Mouse (Mus musculus) olfactory bulb, adult 2 months (tissue): ENCODE data around the gene Slc25a5. TPM values are rescaled to one million over a fixed set of nuclear protein-coding genes. Genes with fewer than 3 reads are reported as not detected.

ENCODE experiments used
- H3K27ac ChIP-seq: fragments of 200-500 bp; 2 replicates; pipeline ENCODE4 v1.5.1; 2012; ENCODE audit warnings: low read depth, low read length; ENCODE audit not compliant: insufficient read depth
- H3K4me1 ChIP-seq: fragments of 200-500 bp; 2 replicates; pipeline ENCODE4 v1.6.1; 2012; ENCODE audit warnings: low read length; ENCODE audit not compliant: control insufficient read depth, insufficient read depth
- H3K4me3 ChIP-seq: fragments of 200-500 bp; 2 replicates; pipeline ENCODE4 v1.5.1; 2012; ENCODE audit warnings: mild to moderate bottlenecking, low read depth, low read length, moderate library complexity; ENCODE audit not compliant: insufficient read depth
- CTCF ChIP-seq: fragments of 200-500 bp; IDR thresholded peaks from 2 replicates; pipeline ENCODE4 v1.5.1; 2012; ENCODE audit warnings: low read depth, mild to moderate bottlenecking, low read length, moderate library complexity; ENCODE audit not compliant: insufficient read depth
- POLR2A ChIP-seq: fragments of 200-500 bp; IDR thresholded peaks from 2 replicates; pipeline ENCODE4 v1.6.1; 2012; ENCODE audit warnings: mild to moderate bottlenecking, low read depth, low read length, moderate library complexity; ENCODE audit not compliant: insufficient read depth
- WGBS: fragments of 180-500 bp; shearing (Covaris S2); methylation state at CpG from one replicate; pipeline ENCODE4 v1.1.7; 2018; 5-methylcytosine and 5-hydroxymethylcytosine counted together
- polyA plus RNA-seq: library from polyadenylated mRNA; stranded (reverse); fragments of >200 nt; gene quantifications from 2 replicates; pipeline ENCODE4 v1.2.4, GENCODE M21; 2012; ENCODE audit warnings: low replicate concordance; ENCODE audit not compliant: missing spikeins, insufficient read depth, insufficient read length

The Slc25a5 gene
- polyA plus RNA-seq = 502 TPM in 1 of 2 replicates, not detected in the other

GRCm38 (mm10) chrX:36795424-36796162 is at the start of gene Slc25a5:
Gene Slc25a5 (plus strand): TSS chrX:36795651.
- no peaks in the 10 kb centered on the region for H3K4me1 ChIP-seq
- peak within 1 kb of the TSS; percentile 96 for H3K4me3 ChIP-seq
- WGBS = 11% methylated on average over 41 of the region's 41 CpGs
- TF ChIP-seq CTCF (no peak), POLR2A (peak; percentile 72; the same call in 1 of the 2 replicates)
- peak within 1 kb of the TSS; percentile 98 for H3K27ac ChIP-seq

DNA sequence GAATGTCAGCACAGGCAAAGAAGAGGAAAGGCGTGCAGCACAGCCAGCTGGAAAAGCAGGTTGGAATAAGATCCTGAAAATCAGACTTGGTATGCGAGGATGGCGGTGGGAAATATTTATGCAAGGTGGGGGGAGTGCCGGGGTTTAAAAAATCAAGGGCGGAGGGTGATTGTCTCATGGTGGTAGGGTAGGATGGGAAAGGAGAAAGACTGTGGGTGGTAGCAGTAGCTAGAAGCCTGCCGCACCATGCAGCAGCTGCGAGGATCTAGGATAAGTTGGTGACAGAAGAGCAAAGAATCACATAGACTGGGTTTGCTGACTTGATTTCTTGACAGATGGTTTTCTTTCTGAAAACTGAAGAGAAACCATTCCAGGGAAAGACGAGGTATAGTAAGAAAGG is 48.7 kb upstream of the Slc25a5 start:
- Histone ChIP-seq H3K27ac (no peak overlapping the region), H3K4me3 (no peak overlapping the region), H3K4me1 (peaks cover 8% of the 10 kb centered on the region)
- no peak for TF ChIP-seq CTCF
- TF ChIP-seq POLR2A = no peak
- 61% methylated on average over 8 of the region's 8 CpGs for WGBS

- 42% methylated on average over 3 of the region's 3 CpGs for WGBS
- Histone ChIP-seq H3K27ac (no peak overlapping the region), H3K4me3 (no peak overlapping the region), H3K4me1 (peaks cover 6% of the 10 kb centered on the region)
- TF ChIP-seq POLR2A (no peak), CTCF (no peak)
These were observed 46.9 kb upstream of the Slc25a5 start for GRCm38 (mm10) chrX:36748573-36748972.

GRCm38 (mm10) chrX:36749281-36749785 is 46.1 kb upstream of the Slc25a5 start:
- H3K4me1 ChIP-seq = peaks cover 3% of the 10 kb centered on the region; the same call in 1 of the 2 replicates
- no peak overlapping the region for H3K4me3 ChIP-seq
- no peak overlapping the region for H3K27ac ChIP-seq
- WGBS = 57% methylated on average over 6 of the region's 6 CpGs
- TF ChIP-seq CTCF (no peak), POLR2A (no peak)

DNA sequence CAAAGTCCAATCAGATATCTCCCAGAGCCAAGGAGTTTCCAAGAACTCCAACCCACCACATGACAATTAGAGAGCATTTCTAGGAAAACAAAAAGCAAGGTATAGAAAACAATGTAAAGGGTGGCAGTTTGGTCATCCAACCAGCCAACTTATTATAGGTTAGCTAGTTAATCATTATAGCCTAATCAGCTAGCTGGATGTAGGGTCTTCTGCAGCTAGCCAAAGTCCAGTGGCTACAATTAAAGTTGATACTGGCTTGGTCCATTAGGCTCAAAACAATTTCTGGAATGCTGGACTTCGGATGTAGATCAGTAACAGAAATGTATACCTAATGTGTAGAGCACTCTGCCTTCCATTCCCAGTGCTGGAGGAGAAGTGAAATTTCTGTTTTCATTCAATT is 44.9 kb upstream of the Slc25a5 start:
- Histone ChIP-seq H3K27ac (no peak overlapping the region), H3K4me1 (peaks cover 3% of the 10 kb centered on the region; the same call in 1 of the 2 replicates), H3K4me3 (no peak overlapping the region)
- WGBS = 78% methylated on average over 1 of the region's 1 CpGs
- TF ChIP-seq CTCF (no peak), POLR2A (no peak)

GRCm38 (mm10) chrX:36752586-36752985 is 42.9 kb upstream of the Slc25a5 start:
- Histone ChIP-seq H3K27ac (no peak overlapping the region), H3K4me1 (no peaks in the 10 kb centered on the region), H3K4me3 (no peak overlapping the region)
- TF ChIP-seq CTCF = no peak
- no peak for TF ChIP-seq POLR2A
- 92% methylated on average over 3 of the region's 3 CpGs for WGBS

DNA sequence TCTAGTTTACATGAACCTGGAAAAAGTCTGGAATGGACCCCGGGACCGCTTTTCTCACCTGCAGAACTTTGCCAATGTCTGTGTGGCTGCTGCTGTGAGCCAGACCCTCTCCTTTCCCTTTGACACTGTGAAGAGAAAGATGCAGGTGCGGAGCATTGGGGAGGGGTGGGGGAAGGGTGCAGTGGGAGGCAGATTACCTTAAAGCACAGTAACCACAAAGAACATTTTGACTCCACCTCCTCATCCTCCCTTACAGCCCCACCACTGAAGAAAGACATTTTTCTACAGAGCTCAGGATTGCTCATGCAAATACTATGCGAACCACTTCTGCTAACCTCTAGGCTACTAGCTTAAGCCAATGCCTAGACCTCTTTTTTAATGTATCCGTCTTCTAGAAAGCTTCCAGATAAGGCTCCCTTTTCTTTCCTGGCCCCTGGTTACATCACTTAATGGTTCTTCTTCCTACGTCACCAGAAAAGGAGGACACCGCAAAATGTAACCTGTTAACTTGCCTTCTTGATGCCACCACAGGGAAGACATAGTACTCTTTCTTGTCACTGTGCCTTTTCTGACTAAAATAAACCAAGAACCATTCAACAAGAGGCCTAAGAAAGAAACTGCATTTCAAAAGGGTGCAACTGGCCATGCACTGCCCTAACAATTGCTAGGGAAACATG is 37.5 kb upstream of the Slc25a5 start:
- no peak for TF ChIP-seq POLR2A
- no peaks in the 10 kb centered on the region for H3K4me1 ChIP-seq
- H3K4me3 ChIP-seq = no peak overlapping the region
- H3K27ac ChIP-seq = no peak overlapping the region
- 86% methylated on average over 7 of the region's 7 CpGs for WGBS

DNA sequence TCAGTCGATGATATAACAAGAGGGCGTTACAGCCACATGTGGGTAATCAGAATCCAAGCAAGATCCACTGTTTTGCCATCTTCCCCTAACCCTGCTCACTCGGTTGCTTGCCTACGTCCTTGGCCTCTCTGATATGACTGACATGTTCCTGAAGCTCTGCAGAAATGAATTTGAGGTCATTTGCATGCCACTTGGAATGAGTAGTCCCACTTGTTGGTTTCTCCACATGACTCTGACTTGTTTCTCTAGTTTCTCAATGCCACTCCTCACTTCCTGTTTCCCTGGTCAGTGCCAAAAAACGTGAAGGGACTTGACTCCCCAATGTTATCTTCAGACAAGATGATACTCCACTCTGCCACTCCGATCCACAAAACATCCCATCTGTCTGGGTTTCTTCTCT is 36.9 kb upstream of the Slc25a5 start:
- 72% methylated on average over 6 of the region's 6 CpGs for WGBS
- no peak for TF ChIP-seq POLR2A
- TF ChIP-seq CTCF = no peak
- Histone ChIP-seq H3K4me3 (no peak overlapping the region), H3K27ac (no peak overlapping the region), H3K4me1 (no peaks in the 10 kb centered on the region)
